Mouse (Mus musculus) thymus, adult 2 months (tissue): ENCODE results near the gene Npl.

Experiments
- CTCF ChIP-seq: fragments of 200-500 bp; IDR thresholded peaks from 2 replicates; pipeline ENCODE4 v1.5.1; 2012; ENCODE audit warnings: mild to moderate bottlenecking, control low read depth, low read length, moderate library complexity, borderline replicate concordance; ENCODE audit not compliant: control insufficient read depth, poor library complexity, insufficient read depth; ENCODE audit errors: extremely low read depth
- POLR2A ChIP-seq: fragments of 200-500 bp; IDR thresholded peaks from 2 replicates; pipeline ENCODE4 v1.6.1; 2012; ENCODE audit warnings: mild to moderate bottlenecking, low read length, control low read depth, moderate library complexity; ENCODE audit not compliant: control insufficient read depth, poor library complexity, insufficient read depth; ENCODE audit errors: extremely low read depth

GRCm38 (mm10) chr1:153556896-153557295 is 7.1 kb upstream of the Npl start:
- no peak for TF ChIP-seq POLR2A
- no peak for TF ChIP-seq CTCF
